Mouse (Mus musculus) neural tube, embryonic 14.5 days (tissue): ENCODE measurements around the gene Cdkn2aip. TPM values are rescaled to one million over a fixed set of nuclear protein-coding genes. Genes with fewer than 3 reads are reported as not detected.

Experiments used
- polyA plus RNA-seq: library from polyadenylated mRNA; unstranded; fragments of >200 nt; fragmentation: Nextera tagmentation; extraction: Ambion mirVana; gene quantifications from 2 replicates; pipeline ENCODE4 v1.2.1, GENCODE M21; 2014

Cdkn2aip gene
- polyA plus RNA-seq, 1 experiment from 2014 or later, result 33.6 TPM

Other genes starting within 250 kb of the Cdkn2aip start
- 42.7 and 51.0 TPM in 2 replicates for gene Trappc11, start 180.5 kb downstream of the Cdkn2aip start, polyA plus RNA-seq
- 32.8 and 35.2 TPM in 2 replicates for gene Rwdd4a, start 180.3 kb downstream of the Cdkn2aip start, polyA plus RNA-seq
- gene Ing2, start 38.4 kb downstream of the Cdkn2aip start, polyA plus RNA-seq, result 7.3 and 10.3 TPM in 2 replicates
- not detected in 2 replicates for gene Cldn24, start 108.2 kb upstream of the Cdkn2aip start, polyA plus RNA-seq
- not detected in 2 replicates for gene Cldn22, start 110.5 kb upstream of the Cdkn2aip start, polyA plus RNA-seq